Mouse (Mus musculus): ENCODE results near the gene Smco1.

The Smco1 gene

DNA sequence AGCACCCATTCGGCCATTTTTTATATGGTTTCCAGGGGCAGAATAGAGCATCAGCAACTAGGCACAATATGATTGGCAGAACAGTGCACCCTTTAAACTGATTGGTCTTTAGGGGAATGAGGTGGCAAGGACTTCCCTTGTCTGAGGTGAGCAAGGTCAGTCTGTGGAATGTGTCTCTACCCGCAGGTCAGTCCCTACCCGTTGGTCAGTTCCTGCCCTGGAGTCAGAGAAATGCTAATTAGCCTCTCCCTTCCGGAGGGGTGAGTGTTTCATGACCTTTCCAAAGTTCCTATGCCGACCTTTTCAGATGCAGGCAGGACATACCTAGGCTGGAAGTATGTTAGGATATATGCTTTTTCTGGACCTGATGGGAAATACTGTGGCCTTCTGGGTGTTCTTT is 41.1 kb downstream of the Smco1 start:
- no peak for DNase-seq (ENCODE audit: low read depth)

DNA sequence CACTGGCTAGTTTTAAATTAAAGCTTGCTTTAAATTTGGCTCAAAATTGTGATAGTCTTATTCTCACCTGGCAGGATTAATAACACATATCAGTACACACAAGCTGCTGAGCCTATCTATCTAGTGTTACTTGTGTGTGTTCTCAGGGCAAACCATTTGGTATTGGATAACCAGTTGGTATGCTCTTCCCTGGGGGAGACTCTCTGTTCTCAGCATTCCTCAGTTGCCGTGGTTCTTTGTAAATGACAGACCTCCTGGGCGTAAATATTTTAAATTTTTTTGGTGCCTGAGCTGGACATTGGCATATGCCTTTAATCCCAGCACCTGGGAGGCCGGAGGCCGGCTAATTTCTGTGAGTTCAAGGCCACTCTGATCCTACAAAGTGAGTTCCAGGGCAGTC is 41.6 kb downstream of the Smco1 start:
- DNase-seq (ENCODE audit: low read depth) = no peak

DNA sequence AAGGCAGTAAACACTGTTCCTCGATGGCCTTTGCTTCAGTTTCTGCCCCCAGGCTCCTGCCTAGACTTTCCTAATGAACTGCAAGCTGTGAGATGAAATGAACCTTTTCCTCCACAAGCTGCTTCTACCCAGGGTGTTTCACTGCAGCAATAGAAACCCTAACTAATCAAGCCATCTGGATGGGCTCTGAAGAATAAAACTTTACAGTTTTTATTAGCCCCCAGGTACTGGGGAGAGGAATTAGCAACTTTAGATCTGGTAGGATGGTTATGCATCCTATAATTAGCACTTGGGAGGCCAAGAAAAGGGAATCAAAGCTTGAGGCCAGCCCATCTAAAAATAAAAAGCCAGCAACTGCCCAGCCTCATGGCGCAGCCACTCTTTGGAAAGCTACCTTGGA is 45.3 kb downstream of the Smco1 start:
- no peak for DNase-seq (ENCODE audit: low read depth)

DNA sequence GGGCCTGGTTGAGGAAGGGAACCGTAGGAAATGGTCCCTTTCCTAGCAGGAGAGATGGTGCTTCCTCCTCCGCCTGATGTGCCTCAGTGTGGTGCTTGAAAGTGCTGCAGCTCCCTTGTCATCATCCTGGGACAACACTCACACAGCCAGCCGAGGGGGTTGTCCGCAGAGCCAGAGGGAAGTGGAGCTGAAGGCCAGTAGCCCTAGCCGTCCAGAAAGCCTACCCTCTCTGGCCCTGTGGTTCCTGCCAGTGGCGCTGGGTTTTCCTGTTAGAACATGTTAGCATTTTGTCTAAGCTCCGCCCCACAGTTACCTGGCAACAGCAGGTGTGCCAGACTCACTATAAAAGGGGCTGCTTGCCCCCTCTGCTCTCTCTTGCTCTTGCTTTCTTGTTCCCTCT is 52.7 kb downstream of the Smco1 start:
- DNase-seq (ENCODE audit: low read depth) = no peak
